Mouse (Mus musculus): ENCODE results near the gene Tbx5. TPM values are rescaled to one million over a fixed set of nuclear protein-coding genes. Genes with fewer than 3 reads are reported as not detected.

Gene Tbx5
- total and polyA plus RNA-seq, 2 experiments from 2014 or later = 17.3 to 31.1 TPM

DNA sequence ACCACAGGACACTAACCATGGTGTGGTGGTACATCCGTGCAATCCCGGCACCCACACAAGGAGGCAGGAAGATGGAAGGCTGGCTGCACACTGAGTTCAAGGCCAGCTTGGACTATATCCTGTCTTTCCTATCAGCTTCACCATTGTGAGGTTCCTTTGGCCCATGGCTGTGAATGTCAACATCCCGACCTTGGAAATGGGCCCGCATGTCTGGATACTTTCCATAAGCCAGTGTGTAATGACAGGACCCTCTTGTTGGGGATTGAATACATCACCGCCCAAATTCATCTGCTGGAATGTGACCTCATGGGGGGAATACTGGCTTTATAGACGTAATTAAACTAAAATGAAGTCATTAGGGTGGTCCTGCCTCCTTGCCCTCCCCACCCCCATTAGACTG lies 12.0 kb upstream of the Tbx5 start:
- no peak for ATAC-seq (ENCODE audit: insufficient read depth, low read depth)

DNA sequence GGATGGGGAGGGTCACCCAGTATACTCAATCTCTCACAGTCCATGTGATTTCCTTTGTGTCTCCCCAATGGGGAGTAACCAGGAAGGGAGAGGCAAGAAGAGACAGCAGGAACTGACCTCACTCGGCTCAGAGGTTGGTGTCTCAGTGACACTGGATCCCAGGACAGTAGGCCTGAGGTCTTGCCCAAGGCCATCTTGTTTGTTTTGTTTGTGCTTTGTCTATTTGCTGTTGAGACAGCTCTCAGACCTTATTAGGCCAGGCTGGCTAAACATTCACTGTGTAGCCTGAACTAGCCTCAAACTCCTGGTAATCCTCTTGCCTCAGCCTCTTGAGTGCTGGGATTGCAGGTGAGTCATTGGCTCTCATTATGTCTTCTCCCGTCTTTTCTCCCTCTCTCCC lies 11.0 kb upstream of the Tbx5 start:
- Histone ChIP-seq H3K9ac (replicated peaks; ENCODE audit: low read depth, low read length) (no peak overlapping the region), H3K4me3 (ENCODE audit: low read depth, low read length) (no peak overlapping the region), H3K9me3 (replicated peaks; ENCODE audit: control insufficient read depth, low read length) (no peaks in the 10 kb centered on the region), H3K4me1 (ENCODE audit: control insufficient read depth, insufficient read depth) (peaks cover 14% of the 10 kb centered on the region), H3K27ac (ENCODE audit: low read depth) (no peak overlapping the region), H3K36me3 (replicated peaks; ENCODE audit: control insufficient read depth, insufficient read depth, low read length) (no peaks in the 10 kb centered on the region), H3K27me3 (ENCODE audit: control insufficient read depth, insufficient read depth, low read length) (0 out of 2 replicates have a peak, but pooled peaks cover 4% of the 10 kb centered on the region), H3K4me2 (ENCODE audit: low read depth, low read length) (no peak overlapping the region)
- no peak for DNase-seq (ENCODE audit: low spot score)
- WGBS = 60% methylated on average over 2 of the region's 2 CpGs
- TF ChIP-seq EP300 (IDR thresholded peaks at IDR 0.05; ENCODE audit: low read depth) (no peak), CTCF (IDR thresholded peaks at IDR 0.05; ENCODE audit: low read depth) (no peak)
- ATAC-seq (ENCODE audit: insufficient read depth, low read depth) = no peak

More for the DNA sequence above, 12.0 kb upstream of the Tbx5 start:
- Histone ChIP-seq H3K4me2 (ENCODE audit: low read depth, low read length) (no peak overlapping the region), H3K27ac (ENCODE audit: low read depth) (no peak overlapping the region), H3K4me3 (ENCODE audit: low read depth, low read length) (no peak overlapping the region), H3K36me3 (replicated peaks; ENCODE audit: control insufficient read depth, insufficient read depth, low read length) (no peaks in the 10 kb centered on the region), H3K9me3 (replicated peaks; ENCODE audit: control insufficient read depth, low read length) (0 out of 2 replicates have a peak, but pooled peaks cover under 1% of the 10 kb centered on the region), H3K9ac (replicated peaks; ENCODE audit: low read depth, low read length) (no peak overlapping the region), H3K27me3 (ENCODE audit: control insufficient read depth, insufficient read depth, low read length) (0 out of 2 replicates have a peak, but pooled peaks cover 4% of the 10 kb centered on the region), H3K4me1 (ENCODE audit: control insufficient read depth, insufficient read depth) (peaks cover 11% of the 10 kb centered on the region)
- TF ChIP-seq CTCF (IDR thresholded peaks at IDR 0.05; ENCODE audit: low read depth) (no peak), EP300 (IDR thresholded peaks at IDR 0.05; ENCODE audit: low read depth) (no peak)
- DNase-seq (ENCODE audit: low spot score) = no peak
- 76% methylated on average over 6 of the region's 6 CpGs for WGBS

DNA sequence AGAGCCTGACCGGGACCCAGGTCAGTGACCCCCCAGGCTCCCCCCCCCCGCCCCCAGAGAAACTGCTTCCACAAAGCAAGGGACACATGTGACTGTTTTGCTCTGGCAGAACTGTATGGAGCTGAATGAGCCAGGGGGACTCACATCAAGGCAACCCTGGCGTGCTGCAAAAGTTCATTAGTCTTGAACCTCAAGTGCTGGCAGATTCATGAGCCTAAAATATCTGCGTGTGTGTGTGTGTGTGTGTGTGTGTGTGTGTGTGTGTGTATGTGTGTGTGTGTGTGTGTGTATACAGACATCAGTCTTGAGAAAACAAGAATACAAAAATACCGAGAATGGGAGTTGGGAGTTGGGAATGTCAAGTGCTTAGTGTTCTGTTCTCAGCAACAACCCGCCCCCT lies 5.1 kb upstream of the Tbx5 start:
- DNase-seq (ENCODE audit: low spot score) (no peak), ATAC-seq (ENCODE audit: insufficient read depth, low read depth) (no peak)
- Histone ChIP-seq H3K4me3 (ENCODE audit: low read depth, low read length) (no peak overlapping the region), H3K27ac (ENCODE audit: low read depth) (no peak overlapping the region), H3K4me2 (ENCODE audit: low read depth, low read length) (no peak overlapping the region), H3K27me3 (ENCODE audit: control insufficient read depth, insufficient read depth, low read length) (peaks cover 15% of the 10 kb centered on the region; the same call in 1 of the 2 replicates), H3K9ac (replicated peaks; ENCODE audit: low read depth, low read length) (no peak overlapping the region), H3K9me3 (replicated peaks; ENCODE audit: control insufficient read depth, low read length) (no peaks in the 10 kb centered on the region), H3K4me1 (ENCODE audit: control insufficient read depth, insufficient read depth) (peaks cover 20% of the 10 kb centered on the region), H3K36me3 (replicated peaks; ENCODE audit: control insufficient read depth, insufficient read depth, low read length) (no peaks in the 10 kb centered on the region)
- 53% methylated on average over 6 of the region's 6 CpGs for WGBS
- TF ChIP-seq EP300 (IDR thresholded peaks at IDR 0.05; ENCODE audit: low read depth) (no peak), CTCF (IDR thresholded peaks at IDR 0.05; ENCODE audit: low read depth) (no peak)

DNA sequence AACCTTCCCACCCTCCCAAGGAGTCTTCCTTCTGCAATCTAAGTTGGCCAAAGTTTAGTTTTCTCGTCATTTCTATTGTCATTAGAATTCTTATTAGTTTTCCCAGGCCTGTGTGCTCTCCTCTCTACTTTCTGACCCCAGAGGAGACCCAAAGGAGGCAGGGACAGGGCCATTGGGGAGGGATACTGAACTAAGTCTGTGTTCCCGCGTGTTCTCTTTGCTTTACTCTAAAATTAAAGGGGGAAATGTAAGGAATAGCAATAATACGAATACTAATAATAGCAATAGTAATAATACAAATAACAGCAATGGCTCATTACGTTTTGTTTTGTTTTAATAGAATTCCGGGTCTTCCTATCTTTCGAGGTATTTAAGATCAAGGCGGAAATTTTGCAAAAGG lies 1.9 kb upstream of the Tbx5 start:
- WGBS = 22% methylated on average over 8 of the region's 8 CpGs
- Histone ChIP-seq H3K27me3 (ENCODE audit: control insufficient read depth, insufficient read depth, low read length) (peaks cover 19% of the 10 kb centered on the region; the same call in 1 of the 2 replicates), H3K9ac (replicated peaks; ENCODE audit: low read depth, low read length) (peak overlapping the region; percentile 78), H3K36me3 (replicated peaks; ENCODE audit: control insufficient read depth, insufficient read depth, low read length) (no peaks in the 10 kb centered on the region), H3K4me1 (ENCODE audit: control insufficient read depth, insufficient read depth) (peaks cover 7% of the 10 kb centered on the region; the same call in 1 of the 2 replicates), H3K9me3 (replicated peaks; ENCODE audit: control insufficient read depth, low read length) (no peaks in the 10 kb centered on the region), H3K4me3 (ENCODE audit: low read depth, low read length) (peak overlapping the region; percentile 59), H3K4me2 (ENCODE audit: low read depth, low read length) (peak overlapping the region; percentile 75), H3K27ac (ENCODE audit: low read depth) (peak overlapping the region; percentile 79)
- TF ChIP-seq EP300 (IDR thresholded peaks at IDR 0.05; ENCODE audit: low read depth) (no peak), CTCF (IDR thresholded peaks at IDR 0.05; ENCODE audit: low read depth) (no peak)
- ATAC-seq (ENCODE audit: insufficient read depth, low read depth) (no peak), DNase-seq (ENCODE audit: low spot score) (no peak)

DNA sequence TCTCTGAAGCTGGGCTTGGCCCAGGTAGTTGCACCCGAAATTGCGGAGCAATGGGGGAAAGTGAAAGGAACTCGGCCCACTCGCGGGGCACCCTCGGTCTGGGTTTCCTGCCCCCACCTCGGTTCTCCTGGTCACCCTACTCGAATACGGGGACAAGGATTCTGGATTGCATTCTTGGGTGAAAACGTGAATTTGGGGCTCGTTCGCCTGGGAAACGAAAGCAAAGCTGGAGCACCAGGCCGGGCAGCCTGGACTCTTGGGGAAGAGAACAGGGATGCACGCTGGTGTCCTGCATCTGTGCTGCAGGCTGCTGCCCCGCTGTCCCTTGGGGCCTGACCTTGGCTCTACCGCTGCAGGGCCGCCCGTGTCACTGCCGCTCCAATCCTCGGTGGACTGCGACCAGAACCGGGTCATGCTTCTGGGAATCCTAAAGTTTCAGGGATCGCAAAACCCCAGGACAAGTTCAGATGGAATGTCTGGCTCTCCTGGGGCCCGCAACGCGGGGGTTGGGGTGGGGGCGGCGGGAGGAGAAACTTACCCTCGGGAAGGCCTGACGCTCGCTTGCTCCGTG lies 1.2 kb upstream of the Tbx5 start:
- H3K4me1 ChIP-seq (ENCODE audit: control insufficient read depth, insufficient read depth) = peaks cover 6% of the 10 kb centered on the region; the same call in 1 of the 2 replicates
- H3K9me3 ChIP-seq (replicated peaks; ENCODE audit: control insufficient read depth, low read length) = no peaks in the 10 kb centered on the region
- peak overlapping the region; percentile 78 for H3K9ac ChIP-seq (replicated peaks; ENCODE audit: low read depth, low read length)
- H3K36me3 ChIP-seq (replicated peaks; ENCODE audit: control insufficient read depth, insufficient read depth, low read length) = no peaks in the 10 kb centered on the region
- DNase-seq (ENCODE audit: low spot score) = peak; percentile 43
- H3K4me3 ChIP-seq (ENCODE audit: low read depth, low read length) = peak overlapping the region; percentile 59
- peak overlapping the region; percentile 79 for H3K27ac ChIP-seq (ENCODE audit: low read depth)
- TF ChIP-seq CTCF (IDR thresholded peaks at IDR 0.05; ENCODE audit: low read depth) (no peak), EP300 (IDR thresholded peaks at IDR 0.05; ENCODE audit: low read depth) (no peak)
- peak overlapping the region; percentile 75 for H3K4me2 ChIP-seq (ENCODE audit: low read depth, low read length)
- 2% methylated on average over 33 of the region's 33 CpGs for WGBS
- peak; percentile 40 for ATAC-seq (ENCODE audit: insufficient read depth, low read depth)
- peaks cover 20% of the 10 kb centered on the region; the same call in 1 of the 2 replicates for H3K27me3 ChIP-seq (ENCODE audit: control insufficient read depth, insufficient read depth, low read length)
